Mouse (Mus musculus) ES-Bruce4 (cell line): Measurements from ENCODE around the gene Dctn1.

Experiments used
- CTCF ChIP-seq: IDR thresholded peaks from one replicate; pipeline ENCODE4 v1.8.1; 2011; ENCODE audit warnings: low read depth, low read length
- EP300 ChIP-seq: IDR thresholded peaks from 2 replicates; pipeline ENCODE4 v1.6.1; 2011; ENCODE audit warnings: low read depth, low read length; ENCODE audit not compliant: insufficient read depth

- no peak for TF ChIP-seq EP300
- no peak for TF ChIP-seq CTCF
Measured at GRCm38 (mm10) chr6:83206321-83206720, 40.6 kb downstream of the Dctn1 start.
